Mouse (Mus musculus) cerebellum, adult 8-10 months (tissue): Measurements from ENCODE around the gene Cubn.

Source experiments
- DNase-seq: peaks from one replicate; pipeline ENCODE4 v3.0.0; 2022

Gene Cubn

DNA sequence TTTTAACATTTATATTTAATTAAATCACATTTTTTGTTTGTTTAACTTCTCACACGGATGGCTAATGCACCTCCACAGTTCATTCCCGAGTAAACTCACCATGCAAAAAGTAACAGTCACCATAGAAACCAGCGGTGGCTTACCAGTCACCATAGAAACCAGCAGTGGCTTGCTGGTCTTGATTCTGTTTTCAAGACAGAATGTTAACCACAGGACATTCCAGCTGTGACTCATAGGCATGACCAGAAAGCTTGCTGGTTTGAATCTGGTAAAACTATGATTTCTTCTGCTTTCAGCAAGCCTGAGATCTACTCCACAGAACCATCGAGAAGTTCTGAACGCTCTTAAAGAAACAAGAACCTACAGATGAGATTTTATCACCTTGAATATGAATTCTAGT, 84.3 kb downstream of the Cubn start:
- no peak for DNase-seq

DNA sequence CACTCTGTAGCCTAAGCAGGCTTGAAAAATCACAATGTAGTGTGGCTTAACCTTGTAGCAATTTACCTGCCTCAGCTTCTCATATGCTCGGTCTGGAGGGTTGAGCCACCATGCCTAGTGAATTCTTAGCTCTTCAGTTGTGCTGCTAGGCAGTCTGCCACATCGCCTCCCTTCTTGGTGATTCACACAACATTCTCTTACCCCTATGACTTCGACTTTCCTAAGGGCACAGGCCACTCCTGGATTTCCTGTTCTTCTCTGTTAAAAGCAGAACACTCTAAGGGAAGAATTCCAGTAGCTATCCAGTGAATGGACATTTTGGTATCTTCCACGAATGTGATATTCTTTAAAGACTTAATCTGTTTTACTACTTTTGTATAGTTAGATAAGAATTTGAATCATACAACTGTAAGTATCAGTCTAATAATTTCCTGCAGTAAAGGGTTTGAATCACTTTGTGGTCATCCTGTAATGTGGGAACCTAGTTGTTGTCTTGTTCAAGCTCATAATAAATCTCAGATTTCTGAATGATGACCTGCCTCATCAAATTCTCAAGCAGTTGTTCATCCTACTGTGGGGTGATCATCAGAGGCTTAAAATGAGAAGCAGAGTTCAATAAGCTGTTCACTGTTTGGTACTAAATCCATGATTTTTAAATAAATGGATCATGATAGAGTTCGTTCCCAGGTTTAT, 86.5 kb downstream of the Cubn start:
- DNase-seq, result no peak

DNA sequence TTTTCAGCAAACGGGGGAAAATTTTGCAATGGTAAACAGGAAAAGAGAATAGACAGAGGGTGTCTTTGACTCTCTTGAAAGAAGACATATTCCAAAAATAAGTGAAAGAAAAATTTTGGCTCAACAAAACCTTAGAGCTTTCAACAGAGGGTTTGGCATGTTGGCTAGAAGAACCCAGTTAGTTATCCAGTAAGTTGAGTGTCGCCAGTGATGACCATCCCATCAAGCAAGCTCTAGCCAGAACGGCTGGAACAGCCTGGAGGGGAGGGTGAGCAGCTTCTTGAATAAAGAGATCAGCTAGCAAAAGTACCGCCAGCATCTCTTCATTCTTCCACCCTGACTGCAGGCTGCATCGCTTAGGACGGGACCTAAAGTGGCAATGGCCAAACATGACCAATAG, 90.8 kb downstream of the Cubn start:
- no peak for DNase-seq

DNA sequence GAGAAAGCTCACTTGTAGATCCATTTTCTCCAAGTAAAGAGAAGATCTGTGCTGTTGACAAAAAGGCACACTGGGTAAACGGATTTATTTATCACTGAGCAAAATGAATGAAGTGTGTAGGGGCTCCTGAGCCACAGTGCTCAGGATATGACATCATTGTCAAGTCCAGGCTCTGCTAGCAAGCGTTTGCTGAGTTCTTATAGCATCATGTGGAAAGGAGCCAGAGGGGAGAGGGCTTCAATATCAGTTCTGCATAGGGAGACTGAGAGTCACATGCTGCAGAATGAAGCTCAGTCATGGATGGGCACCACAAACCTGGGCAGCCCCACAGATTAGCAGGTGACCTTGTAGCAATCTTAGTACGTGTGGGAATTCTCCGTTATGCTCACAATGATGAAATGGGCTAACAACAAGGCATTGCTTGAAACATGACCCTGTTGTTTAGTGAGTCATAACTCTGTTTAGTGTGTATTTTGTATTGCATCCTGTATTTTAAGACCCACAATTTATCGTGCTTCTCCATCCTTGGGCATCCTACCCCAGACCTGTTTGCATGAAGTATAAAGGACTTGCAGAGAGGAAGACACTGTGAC, 92.0 kb downstream of the Cubn start:
- no peak for DNase-seq

DNA sequence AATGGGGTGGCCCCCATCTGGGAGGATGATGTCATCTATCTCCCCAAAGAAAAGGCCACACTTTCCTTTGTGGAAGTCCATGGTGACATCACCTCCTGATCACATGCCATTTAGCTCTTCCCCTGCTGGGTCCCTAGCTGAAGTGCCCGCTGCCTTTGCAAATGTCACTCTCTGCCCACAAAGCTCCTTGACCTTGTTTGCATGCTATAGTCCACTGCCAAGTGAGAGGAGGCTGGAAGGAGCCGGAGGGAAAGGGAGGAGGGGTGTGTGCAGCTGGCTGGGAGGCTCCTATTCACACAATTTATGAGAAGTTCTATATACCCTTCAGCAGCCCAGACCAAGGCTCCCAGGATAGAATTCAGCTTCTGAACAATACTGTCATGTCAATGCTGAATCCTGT, 92.7 kb downstream of the Cubn start:
- DNase-seq, result peak; percentile 5

DNA sequence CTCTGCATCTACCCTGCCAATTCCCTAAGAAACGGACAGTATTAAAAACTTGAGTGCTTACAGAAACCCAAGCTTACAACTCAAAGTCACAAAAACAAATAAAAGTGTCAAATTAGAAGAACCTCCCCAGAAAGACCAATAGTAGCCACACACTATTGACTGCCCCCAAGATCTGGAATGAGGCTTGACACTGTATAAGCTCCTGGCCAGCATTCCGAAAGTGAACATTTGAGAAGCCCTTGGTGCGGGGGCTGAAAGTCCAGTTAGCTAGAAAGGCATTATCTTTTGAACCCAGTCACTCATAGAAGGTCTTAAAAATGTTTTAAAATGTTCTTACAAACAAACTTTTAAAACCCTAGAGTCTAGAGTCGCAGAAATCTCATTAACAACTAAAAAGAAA, 93.1 kb downstream of the Cubn start:
- no peak for DNase-seq

DNA sequence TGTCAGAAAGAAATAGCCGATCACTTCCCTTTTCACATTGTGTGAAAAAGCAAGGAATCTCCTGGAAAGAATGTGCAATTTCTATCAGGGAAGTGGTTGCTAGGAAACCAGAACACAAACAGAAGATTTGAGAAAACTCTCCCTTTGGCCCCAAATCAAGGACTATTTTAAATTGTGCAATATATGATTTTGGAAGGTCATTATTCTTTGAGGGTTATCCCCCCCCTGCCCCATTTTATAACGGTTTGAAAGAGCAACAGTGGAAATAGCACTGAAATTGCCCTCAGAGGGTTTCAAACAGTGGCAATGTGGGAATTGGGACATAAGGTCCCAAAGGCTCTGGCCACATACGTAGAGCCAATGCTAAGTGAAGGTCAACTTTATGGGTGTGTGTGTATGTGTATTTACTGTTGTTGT, 95.5 kb downstream of the Cubn start:
- no peak for DNase-seq

DNA sequence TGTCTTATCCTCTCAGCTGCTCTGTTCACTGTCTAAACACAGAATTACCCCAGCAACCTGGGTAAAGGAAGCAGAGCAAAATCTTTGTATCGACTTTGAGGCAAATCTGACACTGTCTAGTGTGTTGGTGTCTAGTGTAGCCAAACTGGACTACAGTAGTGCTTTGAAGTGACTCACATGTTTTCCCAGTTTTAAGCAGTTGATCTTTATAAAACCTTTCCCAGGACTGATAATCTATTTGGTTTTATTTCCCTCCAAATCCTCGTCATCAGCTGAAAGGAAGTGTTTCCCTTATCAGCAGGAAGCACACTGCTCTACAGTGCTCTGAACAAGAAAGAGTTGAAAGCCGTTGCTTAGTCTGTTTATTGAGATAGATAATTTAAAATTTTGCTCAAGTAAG, 100.6 kb downstream of the Cubn start:
- no peak for DNase-seq

DNA sequence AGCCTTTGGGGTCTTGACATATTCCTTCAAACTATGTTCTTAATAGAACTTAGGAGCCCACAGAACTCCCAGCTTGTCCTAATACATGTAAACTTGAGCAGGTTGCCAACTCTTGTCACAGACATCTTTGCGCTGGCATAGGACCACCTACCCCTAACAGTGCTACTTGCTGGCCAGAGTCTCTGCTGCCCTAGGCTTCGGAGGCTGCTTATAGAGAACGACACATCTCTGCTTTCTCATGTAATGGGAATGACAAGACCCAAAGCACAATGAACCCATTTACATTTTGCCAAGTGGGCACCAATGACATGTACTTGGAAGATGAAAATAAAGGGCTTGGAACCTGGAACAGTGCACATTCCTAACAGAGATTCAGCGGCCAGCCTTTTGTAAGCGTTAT, 105.0 kb downstream of the Cubn start:
- no peak for DNase-seq

DNA sequence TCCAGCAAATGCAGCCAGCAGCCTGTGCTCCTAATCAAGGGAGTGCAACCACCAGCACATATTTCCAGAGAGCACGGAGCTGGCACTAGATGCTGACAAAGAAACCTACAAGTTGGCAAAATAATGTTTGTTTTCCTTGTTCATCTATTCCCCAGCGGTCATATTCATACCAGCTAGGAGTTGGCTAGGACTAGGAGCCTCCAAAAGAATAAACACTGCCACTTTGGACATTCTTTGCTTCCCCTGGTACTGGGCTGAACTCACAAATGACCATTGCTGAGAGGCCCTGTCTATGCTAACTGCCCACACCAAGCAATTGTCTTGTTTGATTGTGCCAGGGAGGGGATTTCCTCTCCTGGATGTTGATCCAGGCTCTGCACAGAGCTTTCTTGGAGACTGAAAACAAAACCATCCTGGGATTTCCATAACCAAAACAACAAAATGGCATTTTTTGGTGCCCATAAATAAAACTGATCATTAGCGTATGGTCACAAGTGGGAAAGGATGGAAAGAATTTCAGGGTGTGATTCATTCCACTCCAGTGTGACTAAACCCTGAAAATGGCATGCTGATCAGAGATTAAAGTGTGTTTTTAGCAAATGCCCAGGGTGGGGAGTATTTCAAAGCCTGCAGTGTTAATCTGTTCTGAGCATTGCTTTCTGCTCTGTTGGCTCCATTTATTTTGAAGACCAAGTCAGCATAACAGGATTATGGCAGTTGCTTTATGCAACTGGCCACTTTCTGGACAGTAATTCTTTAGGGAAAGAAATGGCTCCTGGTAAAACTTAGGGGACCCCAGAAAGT, 105.9 kb downstream of the Cubn start:
- DNase-seq, result no peak

DNA sequence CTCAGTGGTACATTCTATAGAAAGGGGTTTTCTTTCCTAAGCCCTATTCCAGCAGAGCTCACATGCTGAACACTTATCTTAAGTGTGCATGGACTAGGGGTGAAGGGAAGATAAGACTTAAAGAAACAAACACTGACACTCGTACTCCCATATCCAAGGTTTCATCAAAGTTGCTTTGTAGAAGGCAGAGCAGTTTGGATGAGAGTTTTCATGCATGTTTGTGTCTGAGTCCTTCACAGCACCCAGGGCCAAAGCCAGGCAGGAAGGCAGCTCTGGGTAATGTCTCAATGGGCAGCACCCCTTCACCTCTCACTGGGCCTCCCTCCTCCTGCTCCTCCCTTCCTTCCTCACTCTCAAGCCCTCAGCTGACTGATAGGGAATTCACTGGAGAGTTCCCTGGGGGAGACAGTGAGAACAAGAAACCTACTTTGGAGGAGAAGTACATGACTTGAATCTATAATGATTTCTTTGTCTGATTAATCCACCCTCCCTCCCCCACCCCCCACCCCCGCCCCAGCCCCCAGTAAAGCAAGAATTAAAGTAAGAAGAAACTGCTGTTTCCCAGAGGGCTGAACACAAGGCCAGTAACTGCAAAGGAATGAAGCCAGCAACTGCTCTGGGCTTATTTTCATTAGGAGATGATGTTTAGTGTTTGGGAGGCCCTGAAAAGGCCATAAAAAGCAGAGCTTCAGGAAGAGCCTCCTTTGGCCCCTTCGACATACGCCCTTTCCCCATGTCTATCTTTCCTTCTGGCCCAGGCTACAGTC, 106.7 kb downstream of the Cubn start:
- no peak for DNase-seq

DNA sequence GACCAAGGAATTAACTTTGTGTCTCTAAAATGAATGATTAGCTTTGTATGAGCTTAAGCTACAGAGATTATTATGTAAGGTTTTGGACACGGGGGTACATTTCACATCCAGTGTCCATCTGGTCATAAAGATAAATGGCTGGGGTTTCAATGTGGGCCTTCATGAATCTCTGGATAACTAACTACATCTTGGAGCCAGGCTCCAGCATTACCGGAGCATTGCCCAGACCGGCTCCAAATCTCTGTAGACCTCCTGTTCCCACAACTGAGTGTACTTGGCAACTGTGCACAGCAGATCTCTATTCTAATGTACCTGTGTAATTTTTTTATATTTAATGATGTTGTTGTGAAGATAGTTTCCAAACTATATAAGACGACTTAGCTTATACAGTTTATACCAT, 115.4 kb downstream of the Cubn start:
- no peak for DNase-seq

DNA sequence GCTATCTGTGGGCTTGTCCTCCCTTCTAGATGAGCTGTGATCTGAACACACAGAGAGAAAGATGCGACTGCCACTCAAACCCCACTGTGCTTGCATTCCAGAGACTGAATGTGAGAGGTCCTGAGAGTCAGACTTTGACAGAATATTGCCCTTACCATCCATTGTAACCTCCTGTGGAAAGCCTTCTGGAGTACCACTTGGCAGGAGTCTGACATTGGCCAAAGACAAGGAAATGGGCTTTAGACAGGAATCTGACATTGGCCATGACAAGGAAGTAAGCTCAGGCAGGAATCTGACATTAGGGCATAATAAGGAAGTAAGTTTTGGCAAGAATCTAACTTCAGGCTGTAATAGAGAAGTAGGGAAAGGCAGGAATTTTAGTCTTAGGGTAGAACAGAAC, 118.3 kb downstream of the Cubn start:
- DNase-seq, result no peak

DNA sequence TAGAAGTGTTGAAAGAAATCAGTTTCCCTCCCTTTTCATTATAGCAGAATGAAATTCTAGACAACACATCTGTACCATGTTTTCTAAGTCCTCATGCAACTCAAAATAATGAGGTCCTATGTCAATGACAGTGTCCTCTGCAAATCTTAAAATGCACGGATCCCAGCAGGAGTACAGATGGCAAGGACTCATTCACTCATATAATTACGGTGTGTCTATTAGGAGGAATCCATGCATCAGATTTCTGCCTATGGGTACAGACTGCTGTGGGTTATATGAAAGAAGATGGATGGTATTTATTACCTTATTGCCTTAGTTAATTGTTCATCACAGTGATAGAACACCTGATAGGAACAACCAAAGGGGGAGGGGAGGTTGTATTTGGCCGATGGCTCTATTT, 118.8 kb downstream of the Cubn start:
- no peak for DNase-seq

DNA sequence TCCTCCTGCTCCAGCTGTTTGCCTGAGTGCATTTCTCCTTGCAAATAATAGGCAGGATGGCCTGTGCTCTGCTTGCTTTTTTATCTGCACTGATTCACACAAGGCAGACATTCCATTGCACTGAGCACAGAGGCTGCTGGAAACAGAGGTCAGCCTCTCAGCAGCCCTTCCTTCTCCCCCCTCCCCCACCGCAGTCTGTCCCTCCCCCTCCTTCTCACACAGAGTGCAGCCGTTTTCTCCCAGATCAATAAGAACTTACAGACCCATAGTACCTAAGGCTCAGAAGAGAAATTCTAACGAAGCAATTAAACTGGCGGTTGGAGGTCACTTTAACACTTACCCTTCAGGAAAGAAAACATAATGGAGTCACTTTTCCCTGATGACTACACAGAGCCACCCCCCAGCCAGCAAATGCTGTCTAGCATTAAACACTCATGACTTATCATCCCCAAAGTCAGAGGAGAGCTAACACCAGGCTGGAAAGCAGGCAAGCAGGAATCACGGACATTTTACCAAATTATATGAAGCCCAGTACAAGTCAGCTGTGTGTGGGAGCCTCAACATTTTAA, 119.3 kb downstream of the Cubn start:
- DNase-seq, result no peak

DNA sequence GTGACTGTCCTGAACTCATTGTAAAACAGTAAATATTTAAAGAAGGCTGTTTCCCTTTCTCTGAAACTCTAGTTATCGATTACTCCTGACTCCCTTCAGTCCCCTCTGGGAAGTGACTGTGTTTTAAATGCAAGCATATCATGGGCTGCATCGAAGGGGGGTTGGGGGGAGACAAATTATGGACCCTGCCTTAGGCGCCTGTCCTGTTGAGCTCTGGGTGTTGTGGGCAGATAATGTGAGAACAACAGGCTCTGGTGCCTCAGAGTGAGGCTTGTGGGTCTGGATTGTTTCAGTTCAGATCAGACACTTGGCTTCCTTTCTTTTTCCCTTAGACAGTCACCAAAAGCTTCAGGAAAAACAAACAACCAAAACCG, 119.8 kb downstream of the Cubn start:
- no peak for DNase-seq

DNA sequence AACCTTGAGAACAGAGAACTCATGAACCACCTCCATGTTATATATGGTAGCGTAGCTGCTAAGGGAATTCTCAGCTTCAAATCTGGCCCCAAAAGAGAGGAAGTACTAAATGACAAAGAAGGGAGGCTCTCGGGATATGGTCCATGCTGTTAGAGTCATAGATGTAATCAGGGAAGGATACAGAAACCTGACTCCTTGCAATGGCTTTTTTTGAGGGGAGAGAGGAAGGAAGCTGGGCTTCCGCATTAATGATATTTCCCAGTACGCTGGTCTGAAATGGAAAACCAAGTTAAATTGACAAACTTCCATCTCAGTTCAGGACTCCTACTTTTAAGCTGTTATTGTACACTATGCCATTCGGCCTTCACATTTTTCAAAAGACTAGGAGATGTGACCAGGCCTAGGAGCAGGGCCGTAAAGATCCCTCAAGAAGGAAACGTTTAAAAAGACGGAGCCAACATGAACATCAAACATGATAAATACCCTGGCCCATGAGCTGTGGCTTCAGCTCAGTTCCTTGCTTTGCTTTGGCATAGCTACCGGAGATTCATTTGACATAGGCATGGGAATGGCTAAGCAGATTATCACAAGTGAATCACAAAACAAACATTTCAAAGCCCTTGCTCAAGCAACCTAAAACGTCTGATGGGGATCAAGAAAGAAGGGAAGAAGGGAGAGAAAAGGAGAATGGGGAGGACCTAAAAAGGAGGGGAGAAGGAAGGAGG, 120.4 kb downstream of the Cubn start:
- no peak for DNase-seq

DNA sequence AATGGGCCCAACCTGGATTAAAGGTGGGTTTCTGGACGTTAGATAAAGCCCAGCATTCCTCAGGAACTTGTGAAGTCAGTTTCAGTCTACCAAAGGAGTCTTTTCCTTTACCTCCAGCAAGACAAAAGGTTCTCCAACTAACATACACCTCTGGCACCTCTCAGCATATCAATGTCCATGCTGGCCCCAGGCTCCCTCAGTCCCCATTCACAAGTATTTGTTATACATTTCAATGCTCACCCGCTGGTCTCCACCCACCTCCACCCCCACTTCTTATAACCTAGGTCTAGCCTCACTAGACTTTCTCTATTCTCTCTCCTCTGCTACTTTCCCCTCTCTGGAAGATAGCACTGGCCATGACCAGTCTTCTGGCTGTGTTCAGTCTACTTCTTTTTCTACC, 121.1 kb downstream of the Cubn start:
- DNase-seq, result no peak

DNA sequence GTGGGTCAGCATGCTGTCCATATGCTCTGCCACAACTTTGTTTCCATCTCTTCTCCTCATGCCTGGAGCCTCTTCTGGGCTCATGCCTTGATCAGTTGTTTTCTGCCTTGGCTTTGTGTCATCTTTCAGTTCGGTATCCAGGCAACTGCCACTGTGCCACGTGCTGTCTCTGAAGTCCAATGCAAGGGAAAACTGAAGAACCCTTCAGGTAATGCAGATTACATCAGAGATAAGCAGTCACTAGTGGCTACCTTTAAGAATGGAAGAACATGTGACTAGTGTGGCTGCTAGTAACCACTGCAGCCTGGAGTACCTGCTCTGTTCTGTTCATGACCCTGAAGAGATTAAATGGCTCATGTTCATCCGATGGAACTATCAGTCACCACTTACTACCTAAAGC, 123.1 kb downstream of the Cubn start:
- DNase-seq, result no peak

DNA sequence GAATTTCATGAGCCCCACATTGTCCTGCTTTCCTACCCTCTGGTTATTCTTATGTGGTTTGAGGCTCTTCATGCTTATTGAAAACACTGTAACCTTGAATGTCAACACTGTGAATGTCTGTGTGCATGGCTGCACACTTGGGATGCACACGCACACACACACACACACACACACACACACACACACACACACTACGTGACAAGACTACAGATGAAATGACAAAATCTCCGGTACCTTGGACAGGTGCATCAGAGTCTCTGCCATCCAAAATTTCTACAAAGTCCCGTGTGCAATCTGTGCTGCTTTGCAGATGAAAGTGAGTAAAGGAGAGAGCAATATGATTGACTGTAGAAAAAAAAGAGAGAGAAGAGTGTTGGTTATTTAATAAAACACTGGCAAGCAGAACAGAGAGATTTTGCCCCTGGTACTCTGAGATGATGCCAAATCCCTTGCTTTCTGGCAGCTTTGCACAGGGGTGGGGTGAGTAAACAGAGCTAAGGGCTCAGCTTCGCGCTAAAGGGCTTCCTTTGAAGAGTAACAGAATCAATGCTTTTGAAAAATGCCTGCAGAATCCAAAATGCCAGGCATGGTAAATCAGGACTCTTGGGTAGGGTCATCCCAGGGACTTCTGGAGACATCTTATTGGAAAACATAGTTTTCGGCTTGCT, 133.6 kb downstream of the Cubn start:
- no peak for DNase-seq

DNA sequence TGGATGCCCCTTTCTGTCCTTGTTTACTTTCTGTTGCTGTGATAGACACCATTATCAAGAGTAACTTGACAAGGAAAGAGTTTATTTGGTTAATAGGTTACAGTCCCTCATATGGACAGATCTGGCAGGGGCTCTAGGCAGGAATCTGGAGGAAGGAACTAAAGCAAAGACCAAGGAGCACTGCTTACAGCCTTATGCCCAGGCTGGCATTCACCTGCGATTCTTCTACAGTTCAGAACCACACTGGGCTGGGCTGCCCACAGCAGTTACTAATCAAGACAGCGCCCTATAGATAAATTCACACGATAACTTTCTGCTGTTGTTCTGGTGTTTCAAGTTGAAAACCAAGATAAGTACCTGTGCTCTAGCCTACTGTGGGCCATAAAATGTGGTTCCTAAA, 138.8 kb downstream of the Cubn start:
- no peak for DNase-seq

DNA sequence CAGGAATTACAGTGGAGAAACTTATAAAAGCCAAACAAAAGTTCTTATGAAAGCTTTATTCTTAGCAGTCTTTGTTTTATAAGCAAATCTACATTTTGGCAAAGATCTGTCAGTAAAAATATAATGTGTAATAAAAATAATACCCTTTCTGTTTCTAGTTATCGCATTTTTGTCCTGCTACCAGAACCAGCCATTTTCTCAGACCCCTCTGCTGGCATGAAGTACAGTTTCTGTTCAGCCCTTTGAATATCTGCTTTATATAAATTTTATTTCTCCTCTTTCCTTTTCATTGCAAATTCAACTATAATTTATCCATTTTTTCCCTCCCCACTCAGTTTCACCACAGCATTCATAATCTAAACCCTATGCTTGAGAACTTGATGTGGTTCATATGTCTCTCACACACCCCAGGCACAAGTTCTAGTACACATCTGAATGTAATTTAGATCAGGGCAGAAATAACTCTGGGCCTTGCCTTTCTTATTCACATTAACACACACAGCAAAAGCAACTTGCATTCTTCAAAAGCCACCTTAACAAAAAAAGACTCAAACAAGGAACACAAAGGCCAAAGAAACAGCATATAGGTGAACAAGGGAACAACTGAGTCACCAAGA, 139.4 kb downstream of the Cubn start:
- no peak for DNase-seq
